Mouse (Mus musculus) kidney, adult 2 months (tissue): ENCODE data around the gene Mesd. TPM values are rescaled to one million over a fixed set of nuclear protein-coding genes. Genes with fewer than 3 reads are reported as not detected.

Experiments used
- DNase-seq: peaks from one replicate; pipeline ENCODE4 v3.0.0; 2021
- H3K27ac ChIP-seq: fragments of 200-500 bp; 2 replicates; pipeline ENCODE4 v1.5.1; 2012; ENCODE audit warnings: low read depth, low read length, control low read depth, inconsistent platforms; ENCODE audit not compliant: insufficient read depth
- H3K27me3 ChIP-seq: fragments of 200-500 bp; replicated peaks from 2 replicates; pipeline ENCODE4 v1.6.1; 2012; ENCODE audit warnings: mild to moderate bottlenecking, moderate library complexity, low read length, inconsistent platforms; ENCODE audit not compliant: control insufficient read depth, insufficient read depth
- H3K36me3 ChIP-seq: fragments of 200-500 bp; 2 replicates; pipeline ENCODE4 v1.6.1; 2012; ENCODE audit warnings: mild to moderate bottlenecking, moderate library complexity, low read length, inconsistent platforms; ENCODE audit not compliant: control insufficient read depth, insufficient read depth
- H3K4me1 ChIP-seq: fragments of 200-500 bp; 2 replicates; pipeline ENCODE4 v1.6.1; 2011; ENCODE audit warnings: low read length; ENCODE audit not compliant: control insufficient read depth, insufficient read depth
- H3K4me3 ChIP-seq: fragments of 200-500 bp; 2 replicates; pipeline ENCODE4 v1.5.1; 2011; ENCODE audit warnings: mild to moderate bottlenecking, low read depth, low read length, control low read depth; ENCODE audit not compliant: insufficient read depth
- CTCF ChIP-seq: fragments of 200-500 bp; conservative IDR thresholded peaks from 2 replicates; pipeline ENCODE4 v1.5.1; 2011; ENCODE audit warnings: low read depth, mild to moderate bottlenecking, control low read depth, low read length, moderate library complexity, mixed read lengths; ENCODE audit not compliant: insufficient read depth, insufficient read length
- POLR2A ChIP-seq: fragments of 200-500 bp; IDR thresholded peaks from one replicate; pipeline ENCODE4 v1.6.1; 2011; ENCODE audit warnings: low read depth, low read length, control low read depth
- WGBS: fragments of 180-500 bp; shearing (Covaris S2); methylation state at CpG from one replicate; pipeline ENCODE4 v1.1.7; 2018; 5-methylcytosine and 5-hydroxymethylcytosine counted together
- polyA plus RNA-seq: library from polyadenylated mRNA; depleted of rRNA; stranded (reverse); fragments of >200 nt; gene quantifications from 2 replicates; pipeline ENCODE4 v1.2.3, GENCODE M21; 2012

Gene Mesd
- polyA plus RNA-seq, 1 experiment: 15.1 TPM

DNA sequence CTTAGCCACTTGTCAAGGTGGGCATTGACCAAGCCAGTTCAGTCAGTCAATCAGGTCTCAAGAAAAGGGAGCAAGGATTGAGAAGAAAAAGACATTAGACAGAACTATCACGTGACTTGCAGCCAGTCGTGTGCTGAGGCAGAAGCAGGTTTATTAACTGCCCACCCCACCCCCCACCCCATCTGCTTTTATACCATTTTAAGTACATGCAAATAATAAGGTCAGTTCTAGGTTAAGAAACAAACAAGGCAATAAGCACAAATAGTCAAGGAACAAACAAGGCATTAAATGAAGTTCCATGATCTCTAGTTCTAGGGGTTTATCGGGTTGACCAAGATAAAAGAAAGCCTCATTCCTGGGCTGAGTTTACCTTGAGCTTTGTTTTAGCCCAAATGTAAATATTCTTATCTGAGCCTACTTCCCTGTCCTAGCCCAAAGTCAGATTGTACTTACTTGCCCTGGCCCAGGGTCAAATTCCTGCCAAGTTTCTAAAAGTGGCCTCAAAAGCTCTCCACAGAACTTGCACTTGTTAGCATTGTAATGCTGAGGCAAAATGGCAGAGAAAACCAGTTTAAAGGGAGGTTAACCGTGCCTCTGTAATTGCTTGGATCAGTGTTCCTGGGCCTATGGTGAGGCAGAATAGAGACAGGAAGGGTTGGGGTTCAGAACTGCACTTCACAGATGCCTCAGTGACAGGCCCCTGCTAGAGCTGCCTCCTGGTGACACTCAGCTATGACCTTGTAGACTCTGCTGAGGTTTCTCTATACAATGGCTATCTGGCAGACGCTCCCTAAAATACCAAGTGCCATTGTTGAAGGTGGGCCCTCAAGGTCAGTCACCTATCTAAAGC is 18.3 kb downstream of the Mesd start:
- Histone ChIP-seq H3K27me3 (no peaks in the 10 kb centered on the region), H3K36me3 (peaks cover 2% of the 10 kb centered on the region), H3K27ac (no peak overlapping the region), H3K4me1 (no peaks in the 10 kb centered on the region), H3K4me3 (no peak overlapping the region)
- no peak for DNase-seq
- WGBS: 85% methylated on average over 5 of the region's 5 CpGs
- TF ChIP-seq POLR2A (no peak), CTCF (no peak)

DNA sequence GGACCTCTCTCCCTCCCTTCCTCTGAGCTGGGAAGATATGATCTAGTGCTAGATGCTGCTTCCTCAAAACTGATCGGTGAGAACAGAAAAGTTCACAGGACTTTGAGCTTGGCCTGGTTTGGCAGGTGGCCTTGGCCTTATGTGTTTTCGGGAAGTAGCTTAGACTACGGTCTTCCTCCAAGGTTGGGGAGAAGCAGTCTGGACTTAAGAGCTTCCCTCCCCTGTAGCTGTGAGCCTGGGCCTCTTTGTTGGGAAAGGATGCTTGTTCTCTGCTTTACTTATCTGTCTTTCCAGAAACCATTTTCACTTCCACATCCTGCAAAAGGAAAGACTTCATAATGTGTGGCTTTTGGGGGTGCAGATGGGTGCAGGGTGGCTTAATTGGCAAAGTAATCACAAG is 20.6 kb downstream of the Mesd start:
- TF ChIP-seq POLR2A: no peak
- TF ChIP-seq CTCF: no peak
- no peaks in the 10 kb centered on the region for H3K27me3 ChIP-seq
- no peak for DNase-seq
- no peaks in the 10 kb centered on the region for H3K4me1 ChIP-seq
- H3K27ac ChIP-seq: no peak overlapping the region
- no peaks in the 10 kb centered on the region for H3K36me3 ChIP-seq
- WGBS: 66% methylated on average over 3 of the region's 3 CpGs
- H3K4me3 ChIP-seq: no peak overlapping the region

DNA sequence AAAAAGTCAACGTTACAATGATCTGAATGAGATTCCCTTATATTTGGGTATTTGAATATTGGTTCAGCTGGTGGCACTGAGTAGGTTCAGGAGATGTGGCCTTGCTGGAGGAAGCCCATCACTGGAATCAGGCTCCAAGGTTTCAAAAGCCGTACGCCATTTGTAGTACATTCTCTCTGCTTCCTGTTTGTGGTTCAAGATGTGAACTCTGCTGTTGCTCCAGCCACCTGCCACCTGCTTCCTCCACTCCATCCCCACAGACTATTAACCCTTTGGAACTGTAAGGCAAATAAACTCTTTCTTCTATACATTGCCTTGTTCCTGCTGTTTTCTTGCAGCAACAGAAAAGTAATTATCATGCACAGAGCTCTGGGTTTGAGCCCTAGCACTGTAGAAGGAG is 27.6 kb downstream of the Mesd start:
- H3K4me1 ChIP-seq: no peaks in the 10 kb centered on the region
- 77% methylated on average over 3 of the region's 3 CpGs for WGBS
- H3K27me3 ChIP-seq: no peaks in the 10 kb centered on the region
- H3K4me3 ChIP-seq: no peak overlapping the region
- H3K36me3 ChIP-seq: no peaks in the 10 kb centered on the region
- no peak for TF ChIP-seq POLR2A
- no peak overlapping the region for H3K27ac ChIP-seq
- DNase-seq: no peak

DNA sequence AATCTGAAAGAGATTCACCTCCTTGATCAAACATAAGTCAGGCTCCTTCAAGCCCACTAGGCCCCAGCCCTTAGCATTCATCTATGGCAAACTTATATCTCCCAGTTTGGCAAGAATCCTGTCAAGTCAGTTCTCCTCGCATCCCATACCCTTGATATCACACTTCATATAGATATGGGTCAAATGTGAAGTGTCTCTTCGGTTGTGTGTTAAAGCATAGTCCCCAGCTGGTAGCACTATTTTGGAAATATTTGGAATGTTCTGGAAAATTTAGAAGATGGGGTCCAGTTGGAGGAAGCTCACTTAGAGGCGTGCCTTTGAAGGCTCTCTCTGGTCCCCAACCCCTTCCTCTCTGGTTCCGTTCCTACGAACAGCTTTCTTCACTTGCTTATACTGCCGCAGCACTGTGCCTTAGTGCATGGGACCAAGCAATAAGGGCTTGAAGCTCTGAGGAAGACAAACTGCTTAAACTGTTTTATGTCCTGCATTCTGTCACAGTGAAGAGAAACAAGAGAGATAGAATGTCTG is 29.2 kb downstream of the Mesd start:
- no peak for TF ChIP-seq CTCF
- TF ChIP-seq POLR2A: no peak
- H3K27ac ChIP-seq: no peak overlapping the region
- DNase-seq: no peak
- H3K4me3 ChIP-seq: no peak overlapping the region
- H3K36me3 ChIP-seq: no peaks in the 10 kb centered on the region
- no peaks in the 10 kb centered on the region for H3K4me1 ChIP-seq
- no peaks in the 10 kb centered on the region for H3K27me3 ChIP-seq
- WGBS: 90% methylated on average over 6 of the region's 6 CpGs

DNA sequence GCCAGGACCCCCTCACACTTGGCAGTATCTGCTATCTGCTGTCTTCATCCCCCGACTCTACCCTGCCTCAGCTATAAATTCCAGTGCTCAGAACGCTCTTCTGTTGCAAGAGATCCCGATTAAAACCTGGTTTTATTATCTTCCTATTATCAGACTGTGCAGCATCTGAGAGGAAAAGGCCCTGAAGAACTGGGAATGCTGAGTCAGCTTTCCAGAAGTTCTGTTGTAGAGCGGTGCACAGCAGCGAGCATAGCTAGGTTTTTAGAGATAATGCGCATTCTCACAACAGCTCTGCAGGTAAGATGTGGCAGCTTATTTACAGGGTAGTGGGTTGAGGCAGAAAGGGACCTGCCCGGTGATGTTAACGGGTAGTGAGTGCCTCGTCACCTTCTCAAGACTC is 29.7 kb downstream of the Mesd start:
- TF ChIP-seq POLR2A (no peak), CTCF (no peak)
- Histone ChIP-seq H3K4me1 (no peaks in the 10 kb centered on the region), H3K4me3 (no peak overlapping the region), H3K27me3 (no peaks in the 10 kb centered on the region), H3K27ac (no peak overlapping the region), H3K36me3 (no peaks in the 10 kb centered on the region)
- no peak for DNase-seq
- 76% methylated on average over 9 of the region's 9 CpGs for WGBS

DNA sequence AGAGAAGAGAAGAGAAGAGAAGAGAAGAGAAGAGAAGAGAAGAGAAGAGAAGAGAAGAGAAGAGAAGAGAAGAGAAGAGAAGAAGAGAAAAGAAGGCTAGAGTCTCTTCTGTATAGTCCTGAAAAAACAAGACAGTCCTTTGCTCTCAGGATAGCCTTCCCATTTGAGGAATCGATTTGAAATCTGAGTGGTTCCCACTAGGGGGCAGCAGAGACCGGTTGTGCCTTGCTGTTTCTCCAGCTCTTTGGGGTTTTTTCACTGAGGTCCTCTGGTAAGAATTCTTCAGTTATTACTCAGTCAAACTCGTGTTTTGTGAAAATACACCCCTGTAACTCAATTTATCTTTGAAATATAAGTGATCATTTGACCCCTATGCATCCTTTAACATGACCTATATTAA is 30.3 kb downstream of the Mesd start:
- peak; percentile 81 for DNase-seq
- TF ChIP-seq POLR2A (no peak), CTCF (peak; percentile 88)
- Histone ChIP-seq H3K27ac (no peak overlapping the region), H3K4me3 (no peak overlapping the region), H3K4me1 (no peaks in the 10 kb centered on the region), H3K36me3 (no peaks in the 10 kb centered on the region), H3K27me3 (no peaks in the 10 kb centered on the region)
- WGBS: 1% methylated on average over 3 of the region's 3 CpGs

GRCm38 (mm10) chr7:83920241-83920640 is 36.0 kb downstream of the Mesd start:
- TF ChIP-seq POLR2A (no peak), CTCF (no peak)
- DNase-seq: no peak
- H3K4me1 ChIP-seq: no peaks in the 10 kb centered on the region
- H3K27me3 ChIP-seq: no peaks in the 10 kb centered on the region
- no peak overlapping the region for H3K4me3 ChIP-seq
- no peak overlapping the region for H3K27ac ChIP-seq
- no peaks in the 10 kb centered on the region for H3K36me3 ChIP-seq
- 62% methylated on average over 4 of the region's 4 CpGs for WGBS

GRCm38 (mm10) chr7:83921637-83922036 is 37.4 kb downstream of the Mesd start:
- H3K27ac ChIP-seq: no peak overlapping the region
- TF ChIP-seq CTCF (no peak), POLR2A (no peak)
- H3K4me3 ChIP-seq: no peak overlapping the region
- DNase-seq: no peak
- no peaks in the 10 kb centered on the region for H3K4me1 ChIP-seq
- no peaks in the 10 kb centered on the region for H3K27me3 ChIP-seq
- no peaks in the 10 kb centered on the region for H3K36me3 ChIP-seq
- 33% methylated on average over 3 of the region's 3 CpGs for WGBS
